Mouse (Mus musculus): ENCODE results near the gene Nrxn1. TPM values are rescaled to one million over a fixed set of nuclear protein-coding genes. Genes with fewer than 3 reads are reported as not detected.

The Nrxn1 gene
- total and polyA plus RNA-seq, 3 experiments: not detected

DNA sequence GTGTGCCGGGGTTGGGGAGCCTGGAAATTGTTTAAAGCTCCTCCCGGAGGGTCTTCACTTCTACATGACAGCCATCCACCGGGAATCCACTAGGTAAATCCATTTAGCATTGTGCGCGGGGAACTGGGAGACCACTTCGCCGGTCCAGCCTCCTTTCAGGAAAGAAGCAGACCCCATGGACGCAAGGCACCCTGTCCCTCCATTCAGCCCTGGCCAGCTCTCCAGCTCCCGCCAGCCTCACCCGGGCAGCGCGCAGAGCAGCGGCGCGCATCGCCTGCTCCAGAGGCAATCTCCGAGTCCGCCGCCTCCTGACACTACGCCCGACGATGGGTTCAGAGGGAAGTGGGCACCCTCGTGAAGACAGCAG is 637.5 kb downstream of the Nrxn1 start:
- no peak for DNase-seq (ENCODE audit: low read depth, low spot score)
- no peaks in the 10 kb centered on the region for H3K79me2 ChIP-seq (ENCODE audit: control insufficient read depth, insufficient read depth, low read length, poor library complexity)
- H3K27me3 ChIP-seq (ENCODE audit: control insufficient read depth in 1 of 2, insufficient read depth in 2 of 2, low read length in 2 of 2): no peaks in the 10 kb centered on the region
- no peaks in the 10 kb centered on the region for H3K9me3 ChIP-seq (replicated peaks; ENCODE audit: insufficient read depth, low read length)
- TF ChIP-seq NELFE (IDR thresholded peaks at IDR 0.05; ENCODE audit: low read depth, low read length): no peak
- no peak for TF ChIP-seq EP300 (IDR thresholded peaks at IDR 0.05; ENCODE audit: low read depth in 1 of 2, low read length in 2 of 2)
- no peak for TF ChIP-seq TAL1 (IDR thresholded peaks at IDR 0.05; ENCODE audit: low read length)
- TF ChIP-seq E2F4 (IDR thresholded peaks at IDR 0.05; ENCODE audit: borderline replicate concordance, low read depth, low read length): no peak
- no peak overlapping the region for H3K27ac ChIP-seq (ENCODE audit: control insufficient read depth, low read depth, low read length)
- H3K4me1 ChIP-seq (ENCODE audit: control insufficient read depth in 1 of 2, insufficient read depth in 2 of 2, low read length in 2 of 2): no peaks in the 10 kb centered on the region
- H3K4me3 ChIP-seq (ENCODE audit: control insufficient read depth in 1 of 2, insufficient read depth in 1 of 2, low read depth in 2 of 2, low read length in 2 of 2): no peak overlapping the region
- no peaks in the 10 kb centered on the region for H3K36me3 ChIP-seq (ENCODE audit: control insufficient read depth in 1 of 2, insufficient read depth in 2 of 2, low read length in 2 of 2)
- H3K9ac ChIP-seq (ENCODE audit: control insufficient read depth, low read depth, low read length, poor library complexity, severe bottlenecking): no peak overlapping the region

DNA sequence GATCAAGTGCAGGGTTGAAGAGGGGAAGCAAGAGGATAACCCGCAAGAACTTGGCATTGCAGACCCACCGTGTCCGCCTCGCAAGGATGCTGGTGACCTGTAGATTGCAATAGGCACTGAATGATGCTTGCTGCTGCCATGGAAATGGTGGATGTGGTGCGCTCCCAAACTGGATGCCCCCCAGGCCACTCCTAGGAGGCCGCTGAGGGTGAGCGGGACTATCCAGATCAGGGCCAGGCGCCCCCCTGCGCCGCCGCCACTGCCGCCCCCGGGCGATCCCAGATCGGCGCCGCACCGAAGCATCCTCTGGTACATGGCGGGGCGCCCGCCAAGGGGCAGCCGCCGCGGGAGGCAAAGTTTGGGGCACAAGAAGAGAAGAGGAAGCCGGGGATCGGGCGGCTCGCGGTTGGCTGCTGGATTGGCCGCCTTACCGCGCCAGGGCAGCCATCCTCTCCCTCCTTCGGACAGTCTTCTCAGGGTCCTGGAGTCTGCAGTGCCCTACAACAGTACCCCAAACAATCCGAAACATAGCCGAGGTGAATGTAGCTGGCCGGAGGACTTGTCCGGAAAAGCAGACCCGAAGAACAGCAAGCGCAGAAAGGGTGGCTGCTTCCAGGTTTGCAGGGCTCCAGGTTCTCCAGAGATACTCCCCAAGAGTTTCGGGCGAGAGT is 638.0 kb downstream of the Nrxn1 start:
- TF ChIP-seq RAD21 (IDR thresholded peaks at IDR 0.05; ENCODE audit: low read depth, low read length): no peak
- TF ChIP-seq POLR2AphosphoS5 (IDR thresholded peaks at IDR 0.05; ENCODE audit: borderline replicate concordance, low read depth, low read length): no peak
- no peak for TF ChIP-seq NELFE (IDR thresholded peaks at IDR 0.05; ENCODE audit: low read depth, low read length)
- no peak for TF ChIP-seq GABPA (IDR thresholded peaks at IDR 0.05; ENCODE audit: low read depth, low read length)
- TF ChIP-seq HCFC1 (IDR thresholded peaks at IDR 0.05; ENCODE audit: low read depth, low read length): no peak
- TF ChIP-seq CHD1 (IDR thresholded peaks at IDR 0.05; ENCODE audit: low read depth, low read length): no peak
- TF ChIP-seq CTCF (IDR thresholded peaks at IDR 0.05 in 2 of 3, conservative IDR thresholded peaks at IDR 0.05 in 1 of 3; ENCODE audit: control insufficient read depth in 1 of 3, insufficient read depth in 1 of 3, low read depth in 2 of 3, low read length in 3 of 3, poor library complexity in 1 of 3, severe bottlenecking in 1 of 3): no peak
- no peak for TF ChIP-seq ETS1 (IDR thresholded peaks at IDR 0.05; ENCODE audit: low read depth, low read length)
- no peak for TF ChIP-seq ZMIZ1 (IDR thresholded peaks at IDR 0.05; ENCODE audit: low read depth, low read length)
- no peak for TF ChIP-seq EP300 (IDR thresholded peaks at IDR 0.05; ENCODE audit: low read depth in 1 of 2, low read length in 2 of 2)

DNA sequence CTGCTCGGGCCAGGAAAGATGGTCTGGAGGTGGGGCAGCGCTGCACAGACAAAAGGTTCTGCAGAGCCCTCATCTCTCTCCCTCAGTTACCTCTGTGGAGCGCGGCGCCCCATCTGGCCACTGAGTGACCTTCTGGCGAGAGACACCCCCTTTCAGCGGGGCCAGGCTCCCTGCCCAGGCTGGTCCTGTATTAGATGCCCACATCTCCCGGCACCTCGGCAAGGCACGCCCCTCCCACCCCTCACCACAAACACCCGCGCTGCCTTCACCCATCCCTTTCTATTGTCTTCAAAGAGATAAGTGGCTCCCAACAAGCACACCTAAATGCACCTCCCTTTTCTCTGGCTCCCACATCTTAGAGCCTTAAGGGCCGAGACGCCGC is 638.5 kb downstream of the Nrxn1 start:
- no peak for DNase-seq (ENCODE audit: low read depth, low spot score)
- H3K9ac ChIP-seq (ENCODE audit: control insufficient read depth, low read depth, low read length, poor library complexity, severe bottlenecking): no peak overlapping the region
- no peaks in the 10 kb centered on the region for H3K79me2 ChIP-seq (ENCODE audit: control insufficient read depth, insufficient read depth, low read length, poor library complexity)
- H3K36me3 ChIP-seq (ENCODE audit: control insufficient read depth in 1 of 2, insufficient read depth in 2 of 2, low read length in 2 of 2): no peaks in the 10 kb centered on the region
- no peaks in the 10 kb centered on the region for H3K4me1 ChIP-seq (ENCODE audit: control insufficient read depth in 1 of 2, insufficient read depth in 2 of 2, low read length in 2 of 2)
- H3K27ac ChIP-seq (ENCODE audit: control insufficient read depth, low read depth, low read length): no peak overlapping the region
- no peak overlapping the region for H3K4me3 ChIP-seq (ENCODE audit: control insufficient read depth in 1 of 2, insufficient read depth in 1 of 2, low read depth in 2 of 2, low read length in 2 of 2)
- H3K9me3 ChIP-seq (replicated peaks; ENCODE audit: insufficient read depth, low read length): no peaks in the 10 kb centered on the region
- no peak for TF ChIP-seq RCOR1 (IDR thresholded peaks at IDR 0.05; ENCODE audit: low read depth, low read length)
- no peaks in the 10 kb centered on the region for H3K27me3 ChIP-seq (ENCODE audit: control insufficient read depth in 1 of 2, insufficient read depth in 2 of 2, low read length in 2 of 2)

More for the DNA sequence above, 638.0 kb downstream of the Nrxn1 start:
- Histone ChIP-seq H3K79me2 (ENCODE audit: control insufficient read depth, insufficient read depth, low read length, poor library complexity) (no peaks in the 10 kb centered on the region), H3K4me1 (ENCODE audit: control insufficient read depth in 1 of 2, insufficient read depth in 2 of 2, low read length in 2 of 2) (no peaks in the 10 kb centered on the region), H3K36me3 (ENCODE audit: control insufficient read depth in 1 of 2, insufficient read depth in 2 of 2, low read length in 2 of 2) (no peaks in the 10 kb centered on the region), H3K9ac (ENCODE audit: control insufficient read depth, low read depth, low read length, poor library complexity, severe bottlenecking) (no peak overlapping the region), H3K27ac (ENCODE audit: control insufficient read depth, low read depth, low read length) (no peak overlapping the region), H3K27me3 (ENCODE audit: control insufficient read depth in 1 of 2, insufficient read depth in 2 of 2, low read length in 2 of 2) (no peaks in the 10 kb centered on the region), H3K9me3 (replicated peaks; ENCODE audit: insufficient read depth, low read length) (no peaks in the 10 kb centered on the region), H3K4me3 (ENCODE audit: control insufficient read depth in 1 of 2, insufficient read depth in 1 of 2, low read depth in 2 of 2, low read length in 2 of 2) (no peak overlapping the region)
- no peak for DNase-seq (ENCODE audit: low read depth, low spot score)

Data from MEL (cell line).